Mouse (Mus musculus) E14TG2a.4 (cell line): Measurements from ENCODE around the gene Lancl1.

ENCODE experiments used
- H3K27me3 ChIP-seq: 2 replicates; pipeline ENCODE4 v1.6.1; 2014; ENCODE audit warnings: low read length, control low read depth; ENCODE audit not compliant: insufficient read depth
- H3K36me3 ChIP-seq: 2 replicates; pipeline ENCODE4 v1.6.1; 2014; ENCODE audit warnings: low read length, control low read depth; ENCODE audit not compliant: insufficient read depth
- H3K4me1 ChIP-seq: replicated peaks from 2 replicates; pipeline ENCODE4 v1.6.1; 2014; ENCODE audit warnings: low read depth, low read length, control low read depth
- H3K4me3 ChIP-seq: replicated peaks from 2 replicates; pipeline ENCODE4 v1.5.1; 2014; ENCODE audit warnings: mild to moderate bottlenecking, low read length
- H3K9me3 ChIP-seq: 2 replicates; pipeline ENCODE4 v1.6.1; 2014; ENCODE audit warnings: low read length, control low read depth
- CTCF ChIP-seq: conservative IDR thresholded peaks from 2 replicates; pipeline ENCODE4 v1.5.1; 2014; ENCODE audit warnings: low read length
- NANOG ChIP-seq: IDR thresholded peaks from 2 replicates; pipeline ENCODE4 v1.6.1; 2014; ENCODE audit warnings: borderline replicate concordance, low read length, mixed read lengths
- POU5F1 ChIP-seq: IDR thresholded peaks from 2 replicates; pipeline ENCODE4 v1.6.1; 2014; ENCODE audit warnings: low read length, borderline replicate concordance

Lancl1 gene

GRCm38 (mm10) chr1:67002226-67002625, 36.4 kb downstream of the Lancl1 start:
- H3K4me1 ChIP-seq = peaks cover 5% of the 10 kb centered on the region
- TF ChIP-seq NANOG = no peak
- no peak for TF ChIP-seq POU5F1
- TF ChIP-seq CTCF = no peak

GRCm38 (mm10) chr1:67001367-67001766, 37.3 kb downstream of the Lancl1 start:
- Histone ChIP-seq H3K4me3 (no peak overlapping the region), H3K4me1 (peaks cover 5% of the 10 kb centered on the region), H3K9me3 (no peaks in the 10 kb centered on the region), H3K27me3 (no peaks in the 10 kb centered on the region), H3K36me3 (peaks cover 30% of the 10 kb centered on the region)
- TF ChIP-seq NANOG (no peak), POU5F1 (no peak), CTCF (no peak)

More at GRCm38 (mm10) chr1:67002226-67002625, 36.4 kb downstream of the Lancl1 start:
- no peak overlapping the region for H3K4me3 ChIP-seq
- H3K36me3 ChIP-seq = peaks cover 39% of the 10 kb centered on the region
- H3K9me3 ChIP-seq = no peaks in the 10 kb centered on the region
- H3K27me3 ChIP-seq = no peaks in the 10 kb centered on the region

DNA sequence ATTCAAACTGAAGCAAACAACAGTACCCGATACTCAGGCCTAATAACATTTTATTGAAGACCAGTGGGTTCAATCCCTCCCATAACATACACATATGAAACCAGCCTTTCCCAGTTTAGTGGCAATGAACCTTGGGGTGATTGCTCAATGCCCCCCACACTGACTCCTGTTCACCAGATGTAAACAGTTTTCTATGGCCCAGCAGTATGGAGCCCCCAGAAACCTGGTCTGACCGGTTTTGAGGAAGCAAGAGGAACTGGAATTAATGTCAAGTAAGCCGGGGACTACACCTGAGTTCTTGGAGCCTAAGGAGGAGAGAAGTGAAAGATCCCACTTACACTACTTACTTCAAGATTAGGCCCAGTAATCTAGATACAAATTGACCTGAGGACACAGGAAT, 38.2 kb downstream of the Lancl1 start:
- peaks cover 5% of the 10 kb centered on the region for H3K4me1 ChIP-seq
- H3K27me3 ChIP-seq = no peaks in the 10 kb centered on the region
- H3K36me3 ChIP-seq = peaks cover 22% of the 10 kb centered on the region
- no peak for TF ChIP-seq CTCF
- TF ChIP-seq NANOG = no peak
- TF ChIP-seq POU5F1 = no peak
- H3K9me3 ChIP-seq = no peaks in the 10 kb centered on the region
- H3K4me3 ChIP-seq = no peak overlapping the region

- no peak overlapping the region for H3K4me3 ChIP-seq
- peaks cover 6% of the 10 kb centered on the region; the same call in 1 of the 2 replicates for H3K36me3 ChIP-seq
- TF ChIP-seq NANOG = no peak
- TF ChIP-seq POU5F1 = no peak
- TF ChIP-seq CTCF = no peak
- H3K27me3 ChIP-seq = no peaks in the 10 kb centered on the region
- peaks cover 5% of the 10 kb centered on the region for H3K4me1 ChIP-seq
- H3K9me3 ChIP-seq = no peaks in the 10 kb centered on the region
Observed at GRCm38 (mm10) chr1:66998601-66999000, 40.1 kb downstream of the Lancl1 start.

DNA sequence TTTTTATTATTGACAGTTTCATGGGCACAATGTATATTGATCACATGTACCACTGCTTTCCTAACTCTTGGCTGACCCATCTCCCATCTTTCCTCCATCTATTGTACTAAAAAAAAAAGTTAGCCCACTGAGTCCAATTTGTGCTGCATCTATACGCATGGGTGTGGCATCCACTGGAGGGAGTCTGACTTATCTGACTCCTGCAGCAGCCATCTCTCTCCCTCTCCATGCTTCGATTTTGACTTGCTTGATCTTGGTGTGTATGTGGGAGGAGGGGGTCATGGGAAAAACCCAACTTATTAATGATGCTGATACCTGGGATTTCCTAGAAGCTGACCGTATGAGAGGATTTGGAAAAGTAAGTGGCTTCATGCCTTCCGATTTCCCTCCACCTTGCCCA, 40.5 kb downstream of the Lancl1 start:
- no peaks in the 10 kb centered on the region for H3K9me3 ChIP-seq
- H3K27me3 ChIP-seq = no peaks in the 10 kb centered on the region
- TF ChIP-seq CTCF = no peak
- no peak for TF ChIP-seq NANOG
- TF ChIP-seq POU5F1 = no peak
- no peak overlapping the region for H3K4me3 ChIP-seq
- peaks cover 3% of the 10 kb centered on the region; the same call in 1 of the 2 replicates for H3K36me3 ChIP-seq
- H3K4me1 ChIP-seq = peaks cover 5% of the 10 kb centered on the region

DNA sequence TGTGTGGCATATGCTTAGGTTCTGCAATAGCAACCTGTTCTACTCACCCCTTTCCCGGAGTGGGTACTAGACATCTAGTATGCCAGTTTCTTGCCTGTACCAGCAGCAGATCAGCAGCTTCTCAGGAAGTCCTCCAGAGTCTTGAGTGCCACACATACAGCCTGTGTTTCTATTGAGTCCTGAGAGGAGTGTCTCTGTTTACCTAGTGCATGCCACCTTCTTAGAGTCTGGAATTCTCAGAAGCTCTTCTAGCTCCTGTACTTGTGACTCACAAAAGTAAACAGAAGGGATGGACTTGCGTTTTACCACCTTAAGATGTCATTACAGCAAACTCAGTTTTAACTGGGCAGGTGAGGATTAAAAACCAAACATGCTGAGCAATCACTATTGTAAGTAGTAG, 41.9 kb downstream of the Lancl1 start:
- no peaks in the 10 kb centered on the region for H3K27me3 ChIP-seq
- no peak overlapping the region for H3K4me3 ChIP-seq
- H3K9me3 ChIP-seq = no peaks in the 10 kb centered on the region
- TF ChIP-seq POU5F1 (no peak), NANOG (no peak), CTCF (no peak)
- H3K4me1 ChIP-seq = no peaks in the 10 kb centered on the region; the same call in 1 of the 2 replicates
- no peaks in the 10 kb centered on the region for H3K36me3 ChIP-seq

- Histone ChIP-seq H3K27me3 (no peaks in the 10 kb centered on the region), H3K4me3 (no peak overlapping the region), H3K4me1 (no peaks in the 10 kb centered on the region), H3K9me3 (no peaks in the 10 kb centered on the region), H3K36me3 (no peaks in the 10 kb centered on the region)
- no peak for TF ChIP-seq NANOG
- peak; percentile 18 for TF ChIP-seq CTCF
Observed at GRCm38 (mm10) chr1:66992764-66993163, 45.9 kb downstream of the Lancl1 start.

GRCm38 (mm10) chr1:66987558-66988190, 51.0 kb downstream of the Lancl1 start:
- Histone ChIP-seq H3K9me3 (no peaks in the 10 kb centered on the region), H3K27me3 (no peaks in the 10 kb centered on the region), H3K4me3 (no peak overlapping the region), H3K36me3 (no peaks in the 10 kb centered on the region), H3K4me1 (peaks cover 3% of the 10 kb centered on the region; the same call in 1 of the 2 replicates)
- TF ChIP-seq POU5F1 (no peak), CTCF (no peak)

DNA sequence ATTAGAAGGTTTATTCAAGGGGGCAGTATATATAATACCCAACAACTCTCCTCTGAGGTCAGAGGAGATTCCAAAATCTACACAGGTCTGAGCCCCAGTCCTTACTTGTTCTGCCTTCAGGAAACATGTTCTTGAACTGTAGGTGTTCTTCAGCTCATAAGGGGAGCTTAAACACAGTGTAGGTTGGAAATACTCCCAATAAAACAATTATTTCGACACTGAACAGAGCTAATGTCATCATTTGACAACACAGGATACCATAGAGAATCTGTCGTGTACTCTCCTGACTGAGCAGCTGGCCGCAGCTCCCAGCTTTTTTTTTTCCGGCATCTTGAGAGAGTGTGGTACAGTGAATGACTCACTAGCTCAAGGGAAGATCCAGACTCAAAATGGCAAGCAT, 52.8 kb downstream of the Lancl1 start:
- no peak for TF ChIP-seq NANOG
- TF ChIP-seq CTCF = no peak
- TF ChIP-seq POU5F1 = no peak
- no peaks in the 10 kb centered on the region for H3K27me3 ChIP-seq
- no peak overlapping the region for H3K4me3 ChIP-seq
- H3K4me1 ChIP-seq = peaks cover 3% of the 10 kb centered on the region; the same call in 1 of the 2 replicates
- no peaks in the 10 kb centered on the region for H3K36me3 ChIP-seq
- no peaks in the 10 kb centered on the region for H3K9me3 ChIP-seq
